Mouse (Mus musculus) frontal cortex, postnatal 36 days (tissue): ENCODE results near the gene Runx1.

Experiments
- DNase-seq, 2 experiments: peaks; one replicate each; pipeline ENCODE4 v3.0.0; 2022; ENCODE audit warnings: low spot score in 2 of 2

Gene Runx1

DNA sequence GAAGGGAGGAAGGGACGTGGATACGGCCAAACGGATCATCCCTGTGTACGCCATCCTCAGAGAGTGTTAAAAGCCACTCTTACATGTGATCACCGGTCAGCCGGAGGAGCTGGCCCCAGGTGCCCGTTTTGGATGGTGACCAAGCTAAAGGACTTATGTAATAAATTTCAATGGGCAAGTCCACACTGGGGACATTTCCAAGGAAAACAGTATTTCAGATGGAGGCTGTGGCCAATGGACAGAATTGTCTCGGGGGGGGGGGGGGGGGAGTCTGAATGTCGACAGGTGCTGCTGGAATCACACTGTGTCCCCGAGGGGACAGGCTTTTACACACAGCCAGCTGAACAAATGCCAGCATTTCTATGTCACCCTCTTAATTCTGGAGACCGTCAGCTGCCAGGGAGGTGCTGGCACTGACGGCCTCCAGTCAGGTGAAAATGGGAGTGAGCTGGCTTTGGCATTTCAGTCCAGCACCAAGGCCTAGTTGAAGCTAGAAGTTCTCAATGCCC, 214.3 kb downstream of the Runx1 start:
- no peak for DNase-seq

DNA sequence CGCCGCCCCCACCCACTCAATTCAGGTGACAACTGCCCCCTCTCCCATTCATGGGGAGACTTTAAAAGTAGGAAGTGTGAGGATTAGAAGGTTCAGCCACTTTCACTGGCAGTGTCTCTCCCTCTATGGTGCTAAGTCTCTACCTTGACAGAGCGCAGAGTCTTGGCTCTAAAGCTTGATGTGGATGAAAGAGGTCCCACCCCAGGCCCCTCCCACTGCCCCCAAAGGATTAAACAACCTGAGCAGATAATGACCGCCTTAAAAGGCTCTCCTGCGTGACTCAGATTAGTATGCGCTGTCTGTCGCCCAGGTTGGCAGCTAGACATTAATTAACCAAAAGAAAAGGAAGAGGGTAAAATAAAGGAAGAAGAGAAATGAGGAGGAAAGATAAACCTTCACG, 215.5 kb downstream of the Runx1 start:
- DNase-seq = no peak

DNA sequence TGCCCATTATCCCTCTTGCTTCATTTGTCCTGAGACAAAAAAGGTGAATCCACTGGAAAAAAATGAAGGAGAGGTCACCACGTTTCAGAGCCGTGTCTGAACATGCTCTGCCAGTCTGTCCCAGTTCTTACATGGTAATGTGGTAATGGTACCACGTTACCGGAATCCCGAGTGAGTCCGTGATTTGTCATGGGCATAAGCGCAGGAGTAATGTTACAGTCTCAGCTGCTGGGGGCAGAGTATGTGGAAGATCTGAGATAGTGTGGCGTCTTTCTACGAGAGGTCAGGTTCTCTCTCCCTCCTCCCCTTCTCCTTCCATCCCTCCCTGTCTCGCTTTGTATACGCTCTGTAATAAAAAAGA, 216.3 kb downstream of the Runx1 start:
- DNase-seq = no peak

DNA sequence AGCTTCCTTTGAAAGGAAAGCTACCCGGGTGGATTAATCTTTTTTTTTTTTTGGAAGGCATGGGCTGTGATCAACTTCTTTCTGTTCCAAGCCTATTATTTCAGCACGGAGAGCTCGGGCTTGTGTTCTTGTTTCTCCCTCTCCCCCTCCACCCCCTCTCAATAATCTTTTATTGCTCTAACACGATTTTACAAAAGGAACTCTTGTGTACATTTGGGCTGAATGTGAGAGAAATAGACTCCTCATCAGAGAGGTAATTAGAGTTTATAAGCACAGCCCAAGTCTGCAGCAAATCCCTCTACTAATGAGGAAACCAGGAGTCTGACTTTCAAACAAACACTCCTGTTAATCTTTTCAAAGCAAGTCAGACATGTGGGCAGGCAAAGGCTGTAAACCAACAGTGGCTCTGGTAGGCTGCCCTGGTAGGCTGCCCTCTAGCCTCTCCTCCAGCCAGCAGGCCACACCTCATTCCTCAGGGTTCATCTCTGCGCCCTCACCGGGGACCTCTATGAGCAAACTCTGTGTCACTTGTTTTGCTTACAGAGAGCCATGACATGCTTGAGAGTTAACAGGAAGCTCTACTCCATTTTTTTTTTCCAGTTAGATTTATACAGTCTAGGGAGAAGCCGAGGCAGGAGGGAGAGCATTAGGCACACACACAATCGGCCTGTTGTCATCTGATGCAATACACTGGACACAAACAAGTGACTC, 216.8 kb downstream of the Runx1 start:
- DNase-seq = no peak

DNA sequence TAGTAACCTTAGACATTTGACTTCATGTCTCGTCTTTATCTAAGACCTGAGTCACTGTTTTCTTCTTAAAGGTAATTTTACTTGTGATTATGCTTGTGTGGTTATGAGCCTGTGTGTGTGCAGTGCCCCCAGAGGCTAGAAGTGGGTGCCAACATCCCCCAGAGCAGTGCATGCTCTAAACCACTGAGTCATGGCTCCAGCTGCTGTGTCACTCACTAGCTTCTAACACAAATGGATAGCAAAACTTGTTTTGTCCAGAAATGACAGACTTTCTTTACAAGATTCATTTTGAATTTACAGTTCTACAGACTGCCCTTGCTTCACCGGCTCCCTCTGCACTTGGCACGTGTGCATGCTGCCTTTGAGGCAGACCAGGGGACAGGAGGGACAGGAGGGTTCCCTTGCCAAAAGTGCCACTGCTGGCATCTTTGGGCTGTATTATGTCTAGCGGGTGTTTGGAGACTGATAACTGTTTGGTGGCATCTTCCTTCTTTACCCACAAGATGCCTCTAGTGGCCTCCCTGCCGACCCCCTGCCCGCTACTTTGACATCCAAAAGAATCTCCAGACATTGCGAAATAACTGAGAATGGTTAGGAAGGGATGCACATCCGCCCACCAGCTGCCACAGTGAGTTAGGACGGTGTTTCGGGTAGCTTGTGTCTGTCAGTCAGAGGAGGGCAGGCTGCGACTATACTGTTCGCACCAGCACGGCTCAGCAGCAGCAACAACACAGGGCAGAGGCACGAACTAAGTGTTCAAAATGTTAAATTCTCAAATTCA, 217.6 kb downstream of the Runx1 start:
- DNase-seq = no peak

DNA sequence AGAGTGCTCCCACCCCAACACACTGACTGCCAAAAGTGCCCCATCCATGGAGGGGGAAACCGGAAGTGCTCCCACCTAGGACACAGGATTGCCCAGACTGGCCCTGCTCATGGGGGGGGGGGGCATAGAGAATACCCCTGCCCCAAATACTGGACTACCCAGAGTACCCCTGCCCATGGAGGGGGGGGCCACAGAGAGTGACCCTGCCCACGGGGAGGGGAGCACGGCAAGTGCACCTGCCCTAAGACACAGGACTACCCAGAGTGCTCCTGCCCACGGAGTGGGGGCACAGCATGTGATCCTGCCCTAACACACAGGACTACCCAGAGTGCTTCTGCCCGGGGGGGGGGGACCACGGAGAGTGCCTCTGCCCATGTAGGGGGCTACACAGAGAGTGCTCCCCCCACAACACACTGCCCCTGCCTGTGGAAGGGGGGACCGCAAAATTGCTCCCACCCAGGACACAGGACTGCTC, 219.4 kb downstream of the Runx1 start:
- DNase-seq = no peak

DNA sequence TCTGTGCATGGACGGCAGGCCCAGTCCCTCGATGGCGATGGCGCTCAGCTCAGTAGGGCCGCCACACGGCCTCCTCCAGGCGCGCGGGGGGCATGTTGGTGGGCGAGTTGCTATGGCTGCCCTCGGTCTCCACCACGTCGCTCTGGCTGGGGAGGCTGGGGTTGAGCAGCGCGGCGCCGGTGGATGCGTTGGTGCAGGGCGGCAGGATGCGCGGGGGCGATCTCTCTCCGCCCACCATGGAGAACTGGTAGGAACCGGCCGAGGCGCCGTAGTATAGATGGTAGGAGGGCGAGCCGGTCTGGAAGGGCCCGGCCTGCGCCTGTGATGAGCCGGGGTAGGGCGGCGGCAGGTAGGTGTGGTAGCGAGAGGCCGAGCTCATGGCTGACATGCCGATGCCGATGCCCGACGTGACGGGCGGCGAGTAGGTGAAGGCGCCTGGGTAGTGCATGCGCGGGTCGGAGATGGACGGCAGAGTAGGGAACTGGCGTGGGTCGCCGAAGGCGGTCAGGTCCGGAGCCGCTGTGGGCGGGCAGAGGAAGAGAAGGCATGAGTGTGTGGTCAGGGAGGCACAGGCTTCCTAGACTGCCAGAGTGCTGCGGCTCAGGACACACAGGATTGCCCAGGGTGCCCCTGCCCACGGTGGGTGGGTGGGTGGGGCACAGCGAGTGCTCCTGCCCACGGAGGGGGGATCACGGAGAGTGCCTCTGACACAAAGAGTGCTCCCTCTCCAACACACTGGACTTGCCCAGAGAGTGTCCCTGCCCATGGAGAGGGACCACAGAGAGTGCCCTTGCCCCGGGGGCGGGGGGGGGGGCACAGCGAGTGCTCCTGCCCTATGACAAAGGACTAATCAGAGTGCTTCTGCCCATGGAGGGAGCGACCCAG, 220.1 kb downstream of the Runx1 start:
- DNase-seq = peak in 1 of 2 experiments; percentile 12

DNA sequence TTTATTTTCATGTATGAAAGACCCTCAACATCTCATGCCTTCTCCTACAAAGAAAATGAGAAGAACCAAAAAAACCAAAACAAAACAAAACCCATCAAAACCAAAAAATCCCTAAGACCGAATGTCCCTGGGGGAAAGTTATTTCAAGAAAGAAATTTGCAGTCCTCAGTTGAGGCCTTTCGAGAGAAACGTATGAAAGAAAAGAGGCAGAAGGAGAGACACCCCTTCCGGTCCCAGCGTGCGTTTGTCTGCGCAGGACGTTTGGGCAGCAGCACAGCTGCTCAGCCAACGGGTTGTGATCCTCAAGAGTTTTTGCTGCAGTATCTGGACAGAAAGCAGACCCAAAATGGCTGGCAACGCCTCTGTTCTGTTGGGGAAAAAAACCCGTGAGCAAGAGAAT, 223.4 kb downstream of the Runx1 start:
- DNase-seq = no peak

DNA sequence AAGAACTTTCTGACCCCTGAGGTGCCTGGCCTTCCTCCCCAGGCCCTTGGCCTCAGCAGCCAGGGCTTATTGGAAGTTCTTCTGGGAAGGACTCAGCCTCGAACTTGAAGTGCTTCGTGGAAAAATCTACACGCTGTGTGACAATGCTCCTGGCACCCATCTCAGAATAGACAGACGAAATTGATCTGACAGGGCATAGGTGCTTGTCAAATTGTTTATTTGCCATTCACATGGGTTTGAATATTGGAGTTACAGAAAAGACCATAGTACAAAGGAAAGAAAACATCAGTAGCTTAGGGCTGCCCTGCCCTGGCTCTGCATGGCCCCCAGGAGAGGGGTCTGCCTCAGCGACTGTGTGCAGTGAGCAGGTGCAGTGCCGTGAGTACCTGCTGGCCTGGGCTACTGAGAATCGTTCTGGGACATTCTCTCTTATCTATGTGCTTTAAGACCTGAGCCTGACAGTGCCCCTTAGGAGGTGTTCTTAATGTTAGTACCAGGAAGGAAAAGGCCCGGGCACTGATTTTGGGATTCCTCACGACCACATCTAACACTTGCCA, 224.6 kb downstream of the Runx1 start:
- DNase-seq = no peak

DNA sequence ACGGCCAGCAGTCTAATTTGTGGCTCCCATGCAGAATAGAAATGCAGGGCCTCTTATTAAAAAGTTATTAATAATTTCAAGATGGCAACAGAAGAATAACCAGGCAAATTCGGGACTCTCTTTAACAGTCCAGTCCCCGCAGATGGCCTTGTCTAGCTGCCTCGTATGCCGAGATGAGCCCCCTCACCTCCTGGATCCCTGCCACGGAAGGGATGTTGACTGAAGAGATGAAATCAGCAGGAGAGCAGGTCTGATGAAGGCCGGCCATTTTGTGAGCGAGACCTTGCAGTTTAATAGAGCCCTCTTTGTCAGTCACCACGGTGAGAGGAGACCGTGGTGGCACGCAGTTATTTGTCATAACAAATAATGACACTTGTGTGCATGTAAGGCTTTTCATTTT, 226.5 kb downstream of the Runx1 start:
- DNase-seq = no peak

DNA sequence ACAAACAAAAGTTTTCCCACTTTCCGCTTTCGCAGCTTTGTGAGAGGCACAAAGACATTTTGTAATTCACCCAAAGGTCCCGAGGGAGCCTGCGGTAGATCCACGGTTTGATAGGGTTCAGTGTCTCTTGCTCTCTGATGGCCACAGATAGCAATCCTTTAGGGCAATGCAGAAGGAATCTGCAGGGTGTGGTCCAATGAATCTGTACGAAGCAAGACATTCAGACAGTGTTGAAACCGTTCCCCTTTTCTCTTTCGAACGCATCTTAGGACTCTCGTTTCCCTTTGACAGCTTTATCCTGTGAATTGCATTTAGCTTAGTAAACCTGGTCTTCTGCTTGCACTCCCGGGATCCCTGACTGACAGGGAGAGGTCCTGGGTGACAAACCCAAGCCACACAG, 228.3 kb downstream of the Runx1 start:
- DNase-seq = no peak

DNA sequence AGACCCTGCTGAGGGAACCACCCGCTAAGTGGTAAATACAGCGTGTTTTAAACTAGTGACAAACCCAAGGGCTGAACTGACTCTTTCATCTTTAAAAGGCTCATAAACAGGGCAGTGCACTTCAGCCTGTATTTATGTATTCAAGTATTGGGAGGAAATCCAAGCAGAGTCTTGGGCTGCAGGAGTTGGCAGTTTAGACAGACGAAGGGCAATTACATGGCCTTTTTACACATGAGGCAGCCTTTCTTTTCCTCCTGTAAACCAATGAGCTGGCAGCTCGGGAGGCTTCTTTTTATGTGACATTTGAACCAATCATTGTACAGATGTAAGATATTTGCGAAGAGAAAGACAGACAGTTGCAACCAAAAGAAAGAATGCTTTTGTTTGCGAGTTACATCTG, 233.7 kb downstream of the Runx1 start:
- DNase-seq = no peak

DNA sequence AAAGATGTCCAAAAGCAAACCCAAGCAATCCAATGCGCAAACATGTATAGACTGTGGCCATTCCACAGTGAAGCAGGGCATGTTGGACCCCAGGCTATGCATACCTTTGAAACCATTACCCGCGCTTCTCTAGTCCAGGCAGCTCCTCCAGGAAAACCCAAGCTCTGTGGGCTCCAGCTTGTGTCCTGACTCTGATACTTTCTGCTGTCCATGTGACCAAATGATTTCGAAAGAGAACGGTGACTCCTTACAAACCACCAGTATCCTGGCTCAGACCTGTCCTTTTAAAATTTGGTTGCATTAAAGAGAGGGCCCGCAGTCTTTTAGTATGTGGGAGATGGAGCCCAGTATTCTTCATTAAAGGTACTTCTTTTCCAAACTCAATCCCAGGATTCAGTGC, 234.2 kb downstream of the Runx1 start:
- DNase-seq = no peak

DNA sequence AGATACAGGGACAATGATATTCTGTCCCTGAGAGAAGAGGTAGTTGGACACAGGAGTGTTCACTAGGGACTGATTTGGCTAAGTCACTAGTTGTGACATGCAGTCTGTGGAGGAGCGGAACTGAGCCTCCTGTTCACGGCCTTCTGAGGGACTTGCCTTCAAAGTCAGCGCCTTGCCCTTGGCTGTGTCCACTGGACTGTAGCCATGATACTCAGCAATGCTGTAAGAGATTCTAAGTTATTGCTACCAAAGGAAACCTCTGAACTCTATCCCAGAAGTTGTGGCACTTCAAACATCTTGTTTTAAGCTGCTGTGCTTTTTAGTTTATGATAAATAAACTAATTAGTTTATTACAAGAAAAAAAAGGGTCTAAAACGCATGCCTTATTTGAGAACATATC, 238.1 kb downstream of the Runx1 start:
- no peak for DNase-seq

DNA sequence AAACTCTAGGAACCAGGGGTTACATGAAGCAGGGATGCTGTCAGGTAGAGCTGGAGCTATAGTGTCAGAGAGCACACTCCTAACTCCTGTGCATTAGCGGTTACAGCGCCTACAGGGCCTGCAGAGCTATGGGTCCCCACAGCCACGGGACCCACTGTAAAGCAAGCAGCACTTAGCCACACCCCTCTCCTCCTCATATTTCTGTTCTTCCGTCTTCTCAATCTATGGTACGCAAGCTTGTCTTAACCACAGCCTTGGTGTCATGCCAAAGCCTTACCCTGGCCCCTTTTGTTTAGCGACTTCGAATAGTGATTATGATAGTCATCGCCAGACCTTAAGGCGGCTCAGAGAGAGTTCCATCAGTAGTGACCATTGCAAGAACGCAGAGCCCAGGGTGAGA, 244.2 kb downstream of the Runx1 start:
- no peak for DNase-seq

DNA sequence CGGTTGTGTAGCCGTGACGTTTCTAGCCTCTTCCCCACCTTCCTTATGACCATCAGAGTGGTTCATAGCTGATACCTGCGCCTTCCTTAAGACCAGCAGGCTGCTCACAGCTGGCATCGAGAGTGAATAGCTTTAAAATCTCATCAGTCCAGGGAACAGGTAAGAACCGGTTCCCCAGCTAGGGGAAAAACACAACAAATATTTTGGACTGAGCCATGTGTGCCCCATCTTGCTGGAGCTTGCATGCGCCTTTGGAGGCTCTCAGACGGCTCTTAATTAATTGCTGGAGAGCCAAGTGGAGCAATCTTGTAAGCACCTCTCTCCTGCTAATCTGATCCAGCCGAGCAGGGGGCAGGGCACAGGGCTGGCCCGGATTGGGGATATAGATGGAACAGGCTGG, 245.0 kb downstream of the Runx1 start:
- DNase-seq = no peak

DNA sequence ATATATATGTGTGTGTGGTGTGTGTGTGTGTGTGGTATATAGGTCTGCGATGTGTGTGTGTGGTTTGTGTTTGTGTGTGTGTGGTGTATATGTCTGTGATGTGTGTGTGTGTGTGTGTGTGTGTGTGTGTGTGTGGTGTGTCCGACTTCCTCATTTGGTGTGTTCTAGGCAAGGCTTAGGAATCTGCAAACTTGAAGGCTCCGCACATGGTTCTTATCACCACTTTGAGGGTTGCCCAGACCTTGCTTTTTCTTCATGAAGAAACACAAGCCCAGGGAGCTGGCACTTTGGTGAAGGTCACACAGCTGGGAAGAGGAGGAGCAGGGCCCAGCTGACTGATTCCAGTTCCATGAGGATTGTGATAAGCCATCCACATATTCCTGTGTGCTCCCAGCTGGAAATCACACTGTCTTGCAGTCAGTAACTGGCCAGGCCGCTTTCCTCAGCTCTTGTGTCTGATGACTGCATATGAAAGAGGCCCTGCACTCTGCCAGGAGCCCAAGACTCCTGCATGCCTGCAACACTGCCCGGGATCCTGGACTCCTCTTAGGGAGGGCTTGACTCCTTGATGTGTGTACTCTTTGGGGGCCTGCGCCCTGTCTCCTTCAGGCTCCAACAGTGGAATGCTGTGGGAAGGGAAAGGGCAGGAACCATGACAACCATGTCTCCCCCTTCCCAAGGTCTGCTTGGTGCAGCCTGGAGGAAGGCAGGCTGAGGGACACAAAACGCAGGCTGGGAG, 246.9 kb downstream of the Runx1 start:
- DNase-seq = no peak

DNA sequence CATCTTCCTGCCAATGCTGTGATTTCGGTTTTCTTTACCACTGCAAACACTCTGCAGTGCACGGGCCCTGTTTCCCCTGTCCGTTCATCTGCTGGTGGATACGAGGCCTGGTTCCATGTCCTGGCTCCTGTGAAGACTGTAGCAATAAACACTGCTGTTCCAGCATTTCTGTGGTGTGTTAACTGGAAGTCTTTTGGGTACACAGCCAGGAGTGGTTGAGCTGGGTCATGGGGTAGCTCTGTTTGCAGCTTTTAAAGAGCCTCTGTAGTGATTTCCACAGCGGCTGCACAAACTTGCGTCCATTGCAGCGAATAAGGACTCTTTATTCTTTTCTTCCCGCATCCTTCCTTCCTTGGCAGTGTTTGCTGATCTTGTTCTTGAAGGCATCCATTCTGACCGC, 248.6 kb downstream of the Runx1 start:
- no peak for DNase-seq

DNA sequence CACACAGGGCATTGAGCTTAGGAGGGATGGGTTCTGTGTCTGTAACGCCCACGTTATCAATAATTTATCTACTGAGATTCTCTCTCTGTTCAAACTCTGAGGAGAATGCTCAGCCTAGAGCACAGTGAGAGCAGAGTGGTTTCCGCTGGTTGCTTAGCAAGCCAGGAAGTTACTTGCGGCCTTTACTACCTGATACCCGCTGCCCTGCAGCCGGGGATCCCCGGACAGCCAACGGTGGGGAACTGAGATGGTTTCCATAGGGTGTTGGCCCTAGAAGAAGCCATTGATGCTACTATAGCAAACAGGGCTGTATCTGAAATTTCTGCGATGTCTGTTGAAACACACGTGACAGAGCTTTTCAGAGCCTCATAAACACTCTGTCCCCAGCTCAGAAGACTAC, 250.2 kb downstream of the Runx1 start:
- DNase-seq = no peak

DNA sequence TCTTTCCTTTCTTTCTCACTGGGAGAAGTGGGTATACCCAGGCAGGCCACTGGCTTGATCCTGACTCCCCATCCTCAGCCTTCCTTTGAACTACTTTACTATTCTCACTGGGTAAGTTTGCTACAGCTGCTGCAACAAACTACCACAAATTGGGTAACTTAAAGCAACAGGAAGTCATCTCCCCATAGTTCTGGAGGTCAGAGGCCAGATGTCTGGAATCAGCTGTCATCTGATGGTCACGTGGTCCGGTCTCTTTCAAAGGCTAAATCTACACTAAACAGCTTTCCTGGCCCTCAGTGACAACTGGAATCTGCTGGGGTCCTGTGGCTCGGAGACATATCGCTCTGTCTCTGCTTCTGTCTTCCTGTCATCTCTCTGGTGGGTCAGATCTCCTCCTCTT, 252.8 kb downstream of the Runx1 start:
- no peak for DNase-seq

DNA sequence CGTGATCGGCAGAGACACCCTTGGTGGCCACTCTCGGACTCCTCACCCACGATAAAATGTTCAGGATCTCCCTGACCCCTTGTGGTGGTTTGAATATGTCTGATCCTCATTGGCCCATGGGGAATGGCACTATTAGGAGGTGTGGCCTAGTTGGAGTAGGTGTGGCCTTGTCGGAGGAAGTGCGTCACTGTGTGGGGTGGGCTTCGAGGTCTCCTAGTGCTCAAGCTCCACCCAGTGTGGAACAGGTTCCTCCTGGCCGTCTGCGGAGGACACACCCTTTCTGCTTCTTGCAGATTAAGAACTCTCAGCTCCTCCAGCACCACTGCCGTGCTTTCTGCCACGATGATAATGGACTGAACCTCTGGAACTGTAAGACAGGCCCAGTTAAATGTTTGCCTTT, 254.7 kb downstream of the Runx1 start:
- no peak for DNase-seq
